Mouse (Mus musculus) forebrain, embryonic 13.5 days (tissue): Measurements from ENCODE around the gene Hpdl. TPM values are rescaled to one million over a fixed set of nuclear protein-coding genes. Genes with fewer than 3 reads are reported as not detected.

ENCODE experiments used
- ATAC-seq: fragments of 200-750 bp; cut with Nextera tagmentation; 2 replicates; pipeline ENCODE4 v1.8.0; 2017
- H3K27ac ChIP-seq: fragments of 300-500 bp; sonication (generic); 2 replicates; pipeline ENCODE4 v1.5.1; 2015; ENCODE audit warnings: inconsistent platforms, mild to moderate bottlenecking, moderate library complexity
- H3K27me3 ChIP-seq: fragments of 300-500 bp; sonication (generic); 2 replicates; pipeline ENCODE4 v1.6.1; 2015; ENCODE audit warnings: mild to moderate bottlenecking, inconsistent platforms
- H3K36me3 ChIP-seq: fragments of 300-500 bp; sonication (generic); 2 replicates; pipeline ENCODE4 v1.6.1; 2015; ENCODE audit warnings: mild to moderate bottlenecking, inconsistent platforms; ENCODE audit not compliant: poor library complexity, severe bottlenecking
- H3K4me1 ChIP-seq: fragments of 300-500 bp; sonication (generic); 2 replicates; pipeline ENCODE4 v1.6.1; 2015; ENCODE audit warnings: inconsistent platforms
- H3K4me2 ChIP-seq: fragments of 300-500 bp; sonication (generic); 2 replicates; pipeline ENCODE4 v1.6.1; 2015; ENCODE audit warnings: inconsistent platforms, mild to moderate bottlenecking, moderate library complexity
- H3K4me3 ChIP-seq: fragments of 300-500 bp; sonication (generic); 2 replicates; pipeline ENCODE4 v1.5.1; 2015; ENCODE audit warnings: mild to moderate bottlenecking, inconsistent platforms
- H3K9ac ChIP-seq: fragments of 300-500 bp; sonication (generic); 2 replicates; pipeline ENCODE4 v1.6.1; 2015; ENCODE audit warnings: mild to moderate bottlenecking, inconsistent platforms
- H3K9me3 ChIP-seq: fragments of 300-500 bp; sonication (generic); replicated peaks from 2 replicates; pipeline ENCODE4 v1.6.1; 2016; ENCODE audit warnings: inconsistent platforms
- WGBS: fragments of 180-500 bp; shearing (Covaris S2); methylation state at CpG from one replicate; pipeline ENCODE4 v1.1.7; 2015; 5-methylcytosine and 5-hydroxymethylcytosine counted together
- polyA plus RNA-seq: library from polyadenylated mRNA; unstranded; fragments of >200 nt; fragmentation: Nextera tagmentation; extraction: Ambion mirVana; gene quantifications from 2 replicates; pipeline ENCODE4 v1.2.1, GENCODE M21; 2015

Gene Hpdl
- polyA plus RNA-seq, 1 experiment from 2014 or later = 0.85 TPM

GRCm38 (mm10) chr4:116827819-116828218 lies 6.3 kb upstream of the Hpdl start:
- Histone ChIP-seq H3K9ac (no peak overlapping the region), H3K36me3 (no peaks in the 10 kb centered on the region), H3K27ac (no peak overlapping the region), H3K4me3 (no peak overlapping the region), H3K9me3 (no peaks in the 10 kb centered on the region), H3K27me3 (0 out of 2 replicates have a peak, but pooled peaks cover 4% of the 10 kb centered on the region), H3K4me2 (no peak overlapping the region), H3K4me1 (peaks cover 33% of the 10 kb centered on the region)
- ATAC-seq = peak; percentile 60
- WGBS = 1% methylated on average over 4 of the region's 4 CpGs

- peaks cover 36% of the 10 kb centered on the region for H3K4me1 ChIP-seq
- H3K9ac ChIP-seq = peak overlapping the region; percentile 80
- H3K4me3 ChIP-seq = peak overlapping the region; percentile 59
- H3K4me2 ChIP-seq = peak overlapping the region; percentile 72
- peak overlapping the region; percentile 37 for H3K27ac ChIP-seq
- ATAC-seq = peak; percentile 44; the same call in 1 of the 2 replicates
- no peaks in the 10 kb centered on the region for H3K36me3 ChIP-seq
- under 1% methylated on average over 29 of the region's 29 CpGs for WGBS
- H3K9me3 ChIP-seq = no peaks in the 10 kb centered on the region
- peaks cover 23% of the 10 kb centered on the region for H3K27me3 ChIP-seq
These were observed 3.1 kb upstream of the Hpdl start for GRCm38 (mm10) chr4:116824541-116825004.

GRCm38 (mm10) chr4:116820902-116821693 lies 409 bp downstream of the Hpdl start:
- WGBS = under 1% methylated on average over 51 of the region's 51 CpGs
- no peak overlapping the region for H3K27ac ChIP-seq
- peaks cover 25% of the 10 kb centered on the region for H3K4me1 ChIP-seq
- H3K27me3 ChIP-seq = peaks cover 26% of the 10 kb centered on the region
- no peaks in the 10 kb centered on the region for H3K9me3 ChIP-seq
- peak overlapping the region; percentile 49 for H3K4me3 ChIP-seq
- H3K9ac ChIP-seq = peak overlapping the region; percentile 65
- ATAC-seq = peak; percentile 67; the same call in 1 of the 2 replicates
- peaks cover 24% of the 10 kb centered on the region for H3K36me3 ChIP-seq
- H3K4me2 ChIP-seq = peak overlapping the region; percentile 93

- Histone ChIP-seq H3K36me3 (peaks cover 29% of the 10 kb centered on the region), H3K9ac (peak overlapping the region; percentile 65), H3K9me3 (no peaks in the 10 kb centered on the region), H3K4me2 (peak overlapping the region; percentile 93), H3K4me3 (peak overlapping the region; percentile 49), H3K4me1 (peaks cover 22% of the 10 kb centered on the region), H3K27ac (no peak overlapping the region), H3K27me3 (peaks cover 26% of the 10 kb centered on the region)
- no peak for ATAC-seq
- 25% methylated on average over 32 of the region's 32 CpGs for WGBS
These were observed 1.3 kb downstream of the Hpdl start for GRCm38 (mm10) chr4:116819968-116820901.

- Histone ChIP-seq H3K27me3 (peaks cover 21% of the 10 kb centered on the region), H3K4me1 (peaks cover 12% of the 10 kb centered on the region), H3K36me3 (peaks cover 29% of the 10 kb centered on the region), H3K27ac (no peak overlapping the region), H3K9me3 (no peaks in the 10 kb centered on the region), H3K9ac (no peak overlapping the region), H3K4me3 (no peak overlapping the region), H3K4me2 (no peak overlapping the region)
- 88% methylated on average over 6 of the region's 6 CpGs for WGBS
- ATAC-seq = no peak
These were observed 4.0 kb downstream of the Hpdl start for GRCm38 (mm10) chr4:116817486-116817885.

GRCm38 (mm10) chr4:116815276-116815675 lies 6.2 kb downstream of the Hpdl start:
- WGBS = 91% methylated on average over 5 of the region's 5 CpGs
- Histone ChIP-seq H3K36me3 (peaks cover 29% of the 10 kb centered on the region), H3K27ac (no peak overlapping the region), H3K9ac (no peak overlapping the region), H3K9me3 (no peaks in the 10 kb centered on the region), H3K4me3 (no peak overlapping the region), H3K27me3 (peaks cover 10% of the 10 kb centered on the region), H3K4me2 (no peak overlapping the region), H3K4me1 (no peaks in the 10 kb centered on the region)
- no peak for ATAC-seq

- H3K4me3 ChIP-seq = no peak overlapping the region
- H3K27ac ChIP-seq = no peak overlapping the region
- 85% methylated on average over 3 of the region's 3 CpGs for WGBS
These were observed 10.5 kb downstream of the Hpdl start for GRCm38 (mm10) chr4:116811012-116811411.

GRCm38 (mm10) chr4:116807197-116808129 lies 14.0 kb downstream of the Hpdl start, which contains the start of the genes Toe1 and Mutyh:
TSS of gene Toe1 (minus strand) at chr4:116807640.
TSS of gene Mutyh (plus strand) at chr4:116807723.
- Histone ChIP-seq H3K4me3 (peak within 1 kb of the TSS; percentile 66), H3K9me3 (no peaks in the 10 kb centered on the region), H3K27ac (peak within 1 kb of the TSS; percentile 84), H3K36me3 (peaks cover 35% of the 10 kb centered on the region), H3K4me1 (peaks cover 10% of the 10 kb centered on the region), H3K4me2 (peak within 1 kb of the TSS; percentile 69), H3K27me3 (no peaks in the 10 kb centered on the region), H3K9ac (peak within 1 kb of the TSS; percentile 66)
- peak; percentile 97 for ATAC-seq
- under 1% methylated on average over 58 of the region's 58 CpGs for WGBS

More at GRCm38 (mm10) chr4:116811012-116811411, 10.5 kb downstream of the Hpdl start:
- H3K4me1 ChIP-seq = peaks cover 10% of the 10 kb centered on the region
- no peak overlapping the region for H3K9ac ChIP-seq
- H3K27me3 ChIP-seq = no peaks in the 10 kb centered on the region
- H3K36me3 ChIP-seq = peaks cover 5% of the 10 kb centered on the region; the same call in 1 of the 2 replicates
- no peak for ATAC-seq
- no peaks in the 10 kb centered on the region for H3K9me3 ChIP-seq
- no peak overlapping the region for H3K4me2 ChIP-seq

- Histone ChIP-seq H3K9ac (no peak overlapping the region), H3K4me2 (no peak overlapping the region), H3K4me1 (no peaks in the 10 kb centered on the region), H3K36me3 (peaks cover 33% of the 10 kb centered on the region), H3K27ac (no peak overlapping the region), H3K9me3 (no peaks in the 10 kb centered on the region), H3K4me3 (no peak overlapping the region), H3K27me3 (no peaks in the 10 kb centered on the region)
- ATAC-seq = no peak
- WGBS = 40% methylated on average over 5 of the region's 5 CpGs
These were observed 21.6 kb downstream of the Hpdl start for GRCm38 (mm10) chr4:116799901-116800300.

GRCm38 (mm10) chr4:116796442-116797110 lies 24.9 kb downstream of the Hpdl start:
- Histone ChIP-seq H3K9me3 (no peaks in the 10 kb centered on the region), H3K27me3 (no peaks in the 10 kb centered on the region), H3K4me1 (no peaks in the 10 kb centered on the region), H3K9ac (no peak overlapping the region), H3K4me3 (no peak overlapping the region), H3K4me2 (no peak overlapping the region), H3K36me3 (peaks cover 1% of the 10 kb centered on the region; the same call in 1 of the 2 replicates), H3K27ac (no peak overlapping the region)
- ATAC-seq = no peak
- 71% methylated on average over 1 of the region's 1 CpGs for WGBS
